Mouse (Mus musculus): Measurements from ENCODE around the gene Col1a1. TPM values are rescaled to one million over a fixed set of nuclear protein-coding genes. Genes with fewer than 3 reads are reported as not detected.

Col1a1 gene
- polyA plus RNA-seq, 1 experiment = 11.9 TPM

DNA sequence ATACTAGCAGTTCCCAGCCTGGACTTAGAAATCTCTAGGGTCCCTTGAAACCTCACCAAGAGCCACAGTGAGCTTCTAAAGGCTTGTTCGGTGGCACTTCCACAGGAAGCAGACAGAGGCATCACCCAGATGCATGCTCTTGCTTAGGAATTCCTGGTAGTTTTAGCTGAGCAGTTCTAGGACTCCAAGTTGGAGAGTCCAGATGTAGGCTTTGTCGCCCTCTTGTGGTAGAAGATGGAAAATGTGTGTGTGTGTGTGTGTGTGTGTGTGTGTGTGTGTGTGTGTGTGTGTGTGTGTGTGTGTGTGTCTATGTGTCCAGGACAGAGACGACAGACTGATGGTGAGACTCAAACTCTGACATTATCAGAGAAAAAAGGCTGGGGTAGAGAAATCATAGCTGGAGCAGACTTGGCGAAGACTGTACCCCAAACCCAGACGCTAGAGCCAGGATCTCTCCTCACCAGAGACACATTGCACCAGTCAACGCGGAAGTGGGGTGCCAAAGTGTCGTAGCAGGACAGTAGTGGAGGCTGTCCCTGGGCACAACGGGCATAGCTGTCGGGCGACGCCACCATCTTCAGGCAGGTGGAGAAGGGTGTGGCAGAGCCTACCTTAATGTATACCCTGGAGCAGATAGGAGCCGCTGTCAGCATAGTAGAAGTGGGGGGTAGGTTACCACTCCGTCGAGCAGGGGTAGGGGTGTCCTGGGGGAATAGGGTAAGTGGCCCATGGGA, 34.4 kb downstream of the Col1a1 start:
- H3K4me1 ChIP-seq (replicated peaks; ENCODE audit: control insufficient read depth, insufficient read depth, low read length) = peaks cover 9% of the 10 kb centered on the region; the same call in 1 of the 2 replicates
- no peak for TF ChIP-seq CTCF (IDR thresholded peaks at IDR 0.05; ENCODE audit: borderline replicate concordance, control insufficient read depth, extremely low read depth, insufficient read depth, low read length, poor library complexity)
- TF ChIP-seq POLR2A (IDR thresholded peaks at IDR 0.05; ENCODE audit: control insufficient read depth, extremely low read depth, insufficient read depth, low read length, poor library complexity) = no peak
- H3K27me3 ChIP-seq (ENCODE audit: control insufficient read depth, insufficient read depth, low read length) = no peaks in the 10 kb centered on the region
- DNase-seq = peak; percentile 54
- H3K27ac ChIP-seq (ENCODE audit: control insufficient read depth, insufficient read depth, low read length) = no peak overlapping the region
- H3K36me3 ChIP-seq (ENCODE audit: control insufficient read depth, insufficient read depth, low read length) = no peaks in the 10 kb centered on the region
- no peak overlapping the region for H3K4me3 ChIP-seq (ENCODE audit: control insufficient read depth, insufficient read depth, low read length)
- 60% methylated on average over 15 of the region's 15 CpGs for WGBS

DNA sequence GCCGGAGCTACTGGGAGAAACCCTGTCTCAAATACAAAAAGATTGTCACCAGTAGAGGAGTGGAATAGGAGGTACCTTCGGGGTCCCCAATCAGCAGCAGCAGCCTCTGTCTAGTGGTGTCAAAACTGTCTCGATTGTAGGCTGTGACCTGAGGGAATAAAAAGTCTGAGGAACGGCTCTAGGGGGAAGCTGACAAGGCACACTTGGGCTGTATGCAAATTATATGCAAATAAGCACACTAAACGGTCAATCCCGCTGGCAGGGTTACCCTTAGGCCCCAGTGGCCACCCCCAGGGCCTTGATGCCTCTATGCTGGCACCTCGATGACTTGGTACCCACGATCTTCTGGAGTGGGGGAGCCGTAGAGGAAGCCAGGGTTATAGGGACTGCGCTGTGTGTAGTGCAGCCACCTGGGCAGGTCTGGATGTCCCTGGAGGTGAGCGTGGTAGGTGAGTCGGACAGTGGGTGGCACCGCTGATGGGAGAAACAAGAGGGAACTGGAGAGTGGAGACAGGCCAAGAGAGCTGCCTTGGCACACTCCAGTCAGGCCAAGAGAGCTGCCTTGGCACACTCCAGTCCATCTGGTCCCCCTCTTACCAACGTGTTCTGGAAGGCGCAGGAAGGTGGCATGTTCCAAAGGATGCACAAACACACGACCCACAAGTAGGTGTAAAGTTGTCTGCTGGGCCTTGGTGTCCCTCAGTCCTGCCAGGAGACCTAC, 36.0 kb downstream of the Col1a1 start:
- DNase-seq = no peak
- H3K27ac ChIP-seq (ENCODE audit: control insufficient read depth, insufficient read depth, low read length) = no peak overlapping the region
- 69% methylated on average over 16 of the region's 16 CpGs for WGBS
- no peaks in the 10 kb centered on the region for H3K27me3 ChIP-seq (ENCODE audit: control insufficient read depth, insufficient read depth, low read length)
- H3K4me3 ChIP-seq (ENCODE audit: control insufficient read depth, insufficient read depth, low read length) = no peak overlapping the region
- H3K36me3 ChIP-seq (ENCODE audit: control insufficient read depth, insufficient read depth, low read length) = no peaks in the 10 kb centered on the region
- peaks cover 9% of the 10 kb centered on the region; the same call in 1 of the 2 replicates for H3K4me1 ChIP-seq (replicated peaks; ENCODE audit: control insufficient read depth, insufficient read depth, low read length)
- TF ChIP-seq CTCF (IDR thresholded peaks at IDR 0.05; ENCODE audit: borderline replicate concordance, control insufficient read depth, extremely low read depth, insufficient read depth, low read length, poor library complexity) = no peak
- TF ChIP-seq POLR2A (IDR thresholded peaks at IDR 0.05; ENCODE audit: control insufficient read depth, extremely low read depth, insufficient read depth, low read length, poor library complexity) = no peak

DNA sequence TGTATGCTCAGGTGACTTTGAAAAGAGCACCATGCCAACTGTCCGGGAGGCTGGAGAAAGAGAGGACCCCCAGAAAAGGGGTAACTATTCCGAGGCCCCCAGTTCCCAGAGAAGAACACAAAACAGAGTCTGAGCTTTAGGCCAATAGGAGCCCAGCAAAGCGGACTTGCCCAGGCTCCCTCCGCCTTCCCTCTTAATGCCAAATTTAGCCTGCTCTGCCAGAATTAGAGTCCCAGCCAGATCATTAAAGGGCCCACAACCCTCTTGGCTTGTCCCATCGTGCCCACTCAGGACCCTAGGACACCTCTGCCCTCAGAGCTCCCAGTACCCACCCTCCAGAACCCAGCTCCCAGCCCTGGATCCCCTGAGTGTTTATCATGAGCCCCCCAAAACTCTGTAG, 36.9 kb downstream of the Col1a1 start:
- peaks cover 9% of the 10 kb centered on the region; the same call in 1 of the 2 replicates for H3K4me1 ChIP-seq (replicated peaks; ENCODE audit: control insufficient read depth, insufficient read depth, low read length)
- H3K36me3 ChIP-seq (ENCODE audit: control insufficient read depth, insufficient read depth, low read length) = no peaks in the 10 kb centered on the region
- H3K27ac ChIP-seq (ENCODE audit: control insufficient read depth, insufficient read depth, low read length) = no peak overlapping the region
- no peak for DNase-seq
- no peak overlapping the region for H3K4me3 ChIP-seq (ENCODE audit: control insufficient read depth, insufficient read depth, low read length)
- 89% methylated on average over 5 of the region's 5 CpGs for WGBS
- TF ChIP-seq CTCF (IDR thresholded peaks at IDR 0.05; ENCODE audit: borderline replicate concordance, control insufficient read depth, extremely low read depth, insufficient read depth, low read length, poor library complexity) (no peak), POLR2A (IDR thresholded peaks at IDR 0.05; ENCODE audit: control insufficient read depth, extremely low read depth, insufficient read depth, low read length, poor library complexity) (no peak)
- no peaks in the 10 kb centered on the region for H3K27me3 ChIP-seq (ENCODE audit: control insufficient read depth, insufficient read depth, low read length)

DNA sequence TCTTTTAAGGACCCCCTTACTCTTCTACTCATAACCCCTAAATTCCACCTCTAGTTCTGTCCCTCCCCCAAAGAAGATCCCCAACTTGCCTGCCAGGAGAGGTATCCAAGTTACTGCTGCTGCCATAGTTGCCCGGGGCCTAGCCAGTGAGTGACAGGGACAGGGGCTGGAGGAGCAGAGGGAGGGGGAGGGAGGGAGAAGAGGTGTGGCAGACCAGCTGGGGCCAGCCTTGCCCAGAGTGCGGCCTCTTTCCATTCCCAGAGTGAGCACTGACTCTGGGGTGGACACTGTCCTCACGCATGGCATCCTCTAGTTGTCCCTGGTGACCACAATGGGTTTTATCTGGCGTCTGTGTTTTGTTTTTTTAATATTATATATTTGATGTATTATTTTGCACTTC, 37.3 kb downstream of the Col1a1 start:
- no peak for DNase-seq
- Histone ChIP-seq H3K27me3 (ENCODE audit: control insufficient read depth, insufficient read depth, low read length) (no peaks in the 10 kb centered on the region), H3K4me1 (replicated peaks; ENCODE audit: control insufficient read depth, insufficient read depth, low read length) (peaks cover 9% of the 10 kb centered on the region; the same call in 1 of the 2 replicates), H3K36me3 (ENCODE audit: control insufficient read depth, insufficient read depth, low read length) (no peaks in the 10 kb centered on the region), H3K27ac (ENCODE audit: control insufficient read depth, insufficient read depth, low read length) (no peak overlapping the region), H3K4me3 (ENCODE audit: control insufficient read depth, insufficient read depth, low read length) (no peak overlapping the region)
- TF ChIP-seq CTCF (IDR thresholded peaks at IDR 0.05; ENCODE audit: borderline replicate concordance, control insufficient read depth, extremely low read depth, insufficient read depth, low read length, poor library complexity) (no peak), POLR2A (IDR thresholded peaks at IDR 0.05; ENCODE audit: control insufficient read depth, extremely low read depth, insufficient read depth, low read length, poor library complexity) (no peak)
- 96% methylated on average over 4 of the region's 4 CpGs for WGBS

DNA sequence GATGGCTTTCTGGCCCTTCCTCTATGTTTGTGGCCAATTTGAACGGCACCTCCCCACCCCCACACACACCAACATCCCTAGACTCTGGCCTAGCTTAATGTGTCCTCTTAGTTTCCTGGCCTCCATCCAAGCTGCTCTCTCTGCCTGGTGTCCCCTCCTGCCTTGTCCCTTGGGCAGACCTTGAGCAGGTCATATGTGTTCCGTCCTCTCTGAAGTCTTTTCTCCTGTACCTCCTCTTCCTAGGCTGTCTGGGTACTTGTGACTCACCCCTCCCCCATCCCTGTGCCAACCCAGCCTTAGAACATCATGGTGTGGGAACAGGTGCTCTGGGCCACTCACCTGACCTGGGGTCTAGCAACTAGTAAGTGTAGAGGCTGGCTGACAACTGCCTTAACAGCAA, 38.9 kb downstream of the Col1a1 start:
- Histone ChIP-seq H3K36me3 (ENCODE audit: control insufficient read depth, insufficient read depth, low read length) (no peaks in the 10 kb centered on the region), H3K4me3 (ENCODE audit: control insufficient read depth, insufficient read depth, low read length) (no peak overlapping the region), H3K27me3 (ENCODE audit: control insufficient read depth, insufficient read depth, low read length) (no peaks in the 10 kb centered on the region), H3K27ac (ENCODE audit: control insufficient read depth, insufficient read depth, low read length) (no peak overlapping the region), H3K4me1 (replicated peaks; ENCODE audit: control insufficient read depth, insufficient read depth, low read length) (peaks cover 9% of the 10 kb centered on the region; the same call in 1 of the 2 replicates)
- WGBS = 88% methylated on average over 2 of the region's 2 CpGs
- no peak for DNase-seq
- no peak for TF ChIP-seq CTCF (IDR thresholded peaks at IDR 0.05; ENCODE audit: borderline replicate concordance, control insufficient read depth, extremely low read depth, insufficient read depth, low read length, poor library complexity)
- TF ChIP-seq POLR2A (IDR thresholded peaks at IDR 0.05; ENCODE audit: control insufficient read depth, extremely low read depth, insufficient read depth, low read length, poor library complexity) = no peak

DNA sequence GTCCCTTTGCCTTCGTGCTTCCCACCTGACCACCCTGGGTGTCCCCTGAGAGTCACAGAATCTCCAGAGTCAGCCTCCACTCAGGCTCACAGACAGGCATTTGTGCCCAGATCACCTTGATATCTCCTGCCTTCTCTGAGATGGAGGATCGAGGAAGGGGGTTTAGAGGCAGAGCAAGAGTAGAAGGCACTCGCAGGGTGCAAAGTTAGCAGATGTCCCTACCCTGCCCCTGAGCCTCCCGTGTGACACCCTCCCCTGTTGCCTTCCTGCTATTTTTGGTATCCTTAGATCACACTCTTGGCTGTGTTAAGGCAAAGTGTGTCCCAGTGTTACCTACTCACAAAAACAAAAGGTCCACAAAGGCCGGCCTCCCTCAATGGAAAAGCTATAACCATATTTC, 40.2 kb downstream of the Col1a1 start, which contains the start of gene Sgca:
Gene Sgca (minus strand): TSS at position 129 of the 400 bp plus-strand sequence.
- Histone ChIP-seq H3K27ac (ENCODE audit: control insufficient read depth, insufficient read depth, low read length) (no peak within 1 kb of the TSS), H3K36me3 (ENCODE audit: control insufficient read depth, insufficient read depth, low read length) (no peaks in the 10 kb centered on the region), H3K4me1 (replicated peaks; ENCODE audit: control insufficient read depth, insufficient read depth, low read length) (peaks cover 3% of the 10 kb centered on the region; the same call in 1 of the 2 replicates), H3K27me3 (ENCODE audit: control insufficient read depth, insufficient read depth, low read length) (no peaks in the 10 kb centered on the region), H3K4me3 (ENCODE audit: control insufficient read depth, insufficient read depth, low read length) (no peak within 1 kb of the TSS)
- DNase-seq = no peak
- WGBS = 90% methylated on average over 5 of the region's 5 CpGs
- TF ChIP-seq POLR2A (IDR thresholded peaks at IDR 0.05; ENCODE audit: control insufficient read depth, extremely low read depth, insufficient read depth, low read length, poor library complexity) (no peak), CTCF (IDR thresholded peaks at IDR 0.05; ENCODE audit: borderline replicate concordance, control insufficient read depth, extremely low read depth, insufficient read depth, low read length, poor library complexity) (no peak)

Measured in thymus, adult 2 months (tissue).